Mouse (Mus musculus): ENCODE data around the gene Myh2.

GRCm38 (mm10) chr11:67153123-67153522 is 17.7 kb upstream of the Myh2 start:
- TF ChIP-seq CTCF (IDR thresholded peaks at IDR 0.05; ENCODE audit: insufficient read depth, low read length) (no peak), POLR2A (IDR thresholded peaks at IDR 0.05; ENCODE audit: borderline replicate concordance, extremely low read depth, low read depth, low read length) (no peak)
